Mouse (Mus musculus) stomach, postnatal 0 days (tissue): ENCODE results near the gene Rnf10.

Experiments used
- CTCF ChIP-seq: IDR thresholded peaks from 2 replicates; pipeline ENCODE4 v1.5.1; 2016; ENCODE audit warnings: antibody characterized with exemption, low read depth, mild to moderate bottlenecking, moderate library complexity
- EP300 ChIP-seq: optimal IDR thresholded peaks from 2 replicates; pipeline ENCODE3; 2016; ENCODE audit warnings: antibody characterized with exemption

- TF ChIP-seq EP300, result no peak
- TF ChIP-seq CTCF, result no peak
These were observed 28.9 kb upstream of the Rnf10 start for GRCm38 (mm10) chr5:115301615-115302014.
